Mouse (Mus musculus) CH12.LX (cell line): ENCODE data around the gene Frat1. TPM values are rescaled to one million over a fixed set of nuclear protein-coding genes. Genes with fewer than 3 reads are reported as not detected.

Experiments used
- DNase-seq: peaks from one replicate; pipeline ENCODE4 v3.0.0-alpha.2; 2013; ENCODE audit errors: extremely low read depth
- H3K27ac ChIP-seq: 2 replicates; pipeline ENCODE4 v1.5.1; 2012; ENCODE audit warnings: low read depth, mild to moderate bottlenecking, control low read depth, moderate library complexity; ENCODE audit not compliant: insufficient read depth
- H3K27me3 ChIP-seq: replicated peaks from 2 replicates; pipeline ENCODE3; 2012; ENCODE audit warnings: inconsistent platforms
- H3K36me3 ChIP-seq, 2 experiments: replicated peaks in 1 of 2; 2 replicates each; pipeline versions ENCODE3 to v1.6.1; 2012; ENCODE audit warnings: inconsistent platforms in 1 of 2, low read length in 1 of 2, mild to moderate bottlenecking in 1 of 2, mixed read lengths in 1 of 2, moderate library complexity in 1 of 2; ENCODE audit not compliant: control insufficient read depth in 1 of 2, insufficient read depth in 1 of 2
- H3K4me1 ChIP-seq, 2 experiments: 2 replicates each; pipeline ENCODE4 v1.6.1; 2012; ENCODE audit warnings: inconsistent platforms in 1 of 2, moderate library complexity in 1 of 2; ENCODE audit not compliant: insufficient read depth in 2 of 2, control insufficient read depth in 1 of 2
- H3K4me2 ChIP-seq: 2 replicates; pipeline ENCODE4 v1.6.1; 2012; ENCODE audit warnings: low read depth, mild to moderate bottlenecking, control low read depth; ENCODE audit not compliant: poor library complexity, insufficient read depth, severe bottlenecking
- H3K4me3 ChIP-seq, 3 experiments: fragments of 150-350 bp in 1 of 3; sonication (generic) in 1 of 3; replicated peaks in 1 of 3; 2 replicates each; pipeline versions ENCODE3 to v1.5.1; 2011 to 2012; ENCODE audit warnings: low read depth in 2 of 3, low read length in 2 of 3, mild to moderate bottlenecking in 2 of 3, moderate library complexity in 2 of 3, control low read depth in 1 of 3, improper control_type of control experiment in 1 of 3, inconsistent platforms in 1 of 3, mixed read lengths in 1 of 3; ENCODE audit not compliant: poor library complexity in 1 of 3
- H3K79me2 ChIP-seq: replicated peaks from 2 replicates; pipeline ENCODE4 v1.6.1; 2012; ENCODE audit warnings: mild to moderate bottlenecking, moderate library complexity; ENCODE audit not compliant: control insufficient read depth, poor library complexity, insufficient read depth, severe bottlenecking; ENCODE audit errors: extremely low read depth
- H3K9ac ChIP-seq: 2 replicates; pipeline ENCODE4 v1.6.1; 2012; ENCODE audit warnings: low read depth, mild to moderate bottlenecking, control low read depth, moderate library complexity; ENCODE audit not compliant: insufficient read depth
- H3K9me3 ChIP-seq: replicated peaks from 2 replicates; pipeline ENCODE3; 2012; ENCODE audit warnings: low read length, inconsistent platforms, mixed read lengths
- BHLHE40 ChIP-seq: IDR thresholded peaks from 2 replicates; pipeline ENCODE4 v1.6.1; 2011; ENCODE audit warnings: mild to moderate bottlenecking, low read depth, low read length, improper control_type of control experiment
- CHD1 ChIP-seq: IDR thresholded peaks from 2 replicates; pipeline ENCODE4 v1.6.1; 2012; ENCODE audit warnings: low read depth, low read length, improper control_type of control experiment, inconsistent platforms
- CTCF ChIP-seq, 2 experiments: IDR thresholded peaks in 1 of 2; conservative IDR thresholded peaks in 1 of 2; 2 replicates each; pipeline ENCODE4 v1.5.1; 2011 to 2012; ENCODE audit warnings: low read depth in 2 of 2, low read length in 2 of 2, improper control_type of control experiment in 1 of 2, inconsistent platforms in 1 of 2, mild to moderate bottlenecking in 1 of 2, moderate library complexity in 1 of 2
- E2F4 ChIP-seq: IDR thresholded peaks from 2 replicates; pipeline ENCODE4 v1.6.1; 2011; ENCODE audit warnings: low read depth, low read length, improper control_type of control experiment; ENCODE audit not compliant: insufficient replicate concordance
- EP300 ChIP-seq: IDR thresholded peaks from 2 replicates; pipeline ENCODE4 v1.6.1; 2011; ENCODE audit warnings: low read length, improper control_type of control experiment
- ETS1 ChIP-seq: conservative IDR thresholded peaks from 2 replicates; pipeline ENCODE4 v1.6.1; 2012; ENCODE audit warnings: low read depth, mild to moderate bottlenecking, inconsistent platforms, low read length, improper control_type of control experiment, moderate library complexity
- HCFC1 ChIP-seq: IDR thresholded peaks from 2 replicates; pipeline ENCODE4 v1.6.1; 2012; ENCODE audit warnings: low read depth, mild to moderate bottlenecking, inconsistent platforms, low read length, improper control_type of control experiment
- IRF4 ChIP-seq: IDR thresholded peaks from 2 replicates; pipeline ENCODE4 v1.6.1; 2014; ENCODE audit warnings: low read depth, mild to moderate bottlenecking, inconsistent platforms, low read length, improper control_type of control experiment
- JUN ChIP-seq: IDR thresholded peaks from 2 replicates; pipeline ENCODE4 v1.6.1; 2011; ENCODE audit warnings: low read depth, mild to moderate bottlenecking, low read length, improper control_type of control experiment, moderate library complexity; ENCODE audit not compliant: insufficient read depth
- KAT2A ChIP-seq: IDR thresholded peaks from 2 replicates; pipeline ENCODE4 v1.6.1; 2012; ENCODE audit warnings: low read length, improper control_type of control experiment, inconsistent platforms; ENCODE audit not compliant: insufficient replicate concordance
- MAX ChIP-seq: IDR thresholded peaks from 2 replicates; pipeline ENCODE4 v1.6.1; 2011; ENCODE audit warnings: low read length, improper control_type of control experiment
- MEF2A ChIP-seq: IDR thresholded peaks from 2 replicates; pipeline ENCODE4 v1.6.1; 2014; ENCODE audit warnings: low read depth, mild to moderate bottlenecking, inconsistent platforms, low read length, improper control_type of control experiment, borderline replicate concordance
- MXI1 ChIP-seq: IDR thresholded peaks from 2 replicates; pipeline ENCODE4 v1.6.1; 2011; ENCODE audit warnings: mild to moderate bottlenecking, low read depth, low read length, improper control_type of control experiment
- MYC ChIP-seq: IDR thresholded peaks from 2 replicates; pipeline ENCODE4 v1.6.1; 2011; ENCODE audit warnings: low read depth, mild to moderate bottlenecking, improper control_type of control experiment, low read length
- NELFE ChIP-seq: IDR thresholded peaks from 2 replicates; pipeline ENCODE4 v1.6.1; 2011; ENCODE audit warnings: low read depth, low read length, improper control_type of control experiment
- NRF1 ChIP-seq: IDR thresholded peaks from 2 replicates; pipeline ENCODE4 v1.6.1; 2014; ENCODE audit warnings: low read depth, mild to moderate bottlenecking, inconsistent platforms, low read length, improper control_type of control experiment, moderate library complexity
- PAX5 ChIP-seq: IDR thresholded peaks from 2 replicates; pipeline ENCODE4 v1.6.1; 2012; ENCODE audit warnings: low read length, inconsistent platforms, mixed read lengths
- POLR2A ChIP-seq: IDR thresholded peaks from 2 replicates; pipeline ENCODE4 v1.6.1; 2011; ENCODE audit warnings: low read depth, mild to moderate bottlenecking, improper control_type of control experiment, low read length
- POLR2AphosphoS2 ChIP-seq: IDR thresholded peaks from 2 replicates; pipeline ENCODE4 v1.6.1; 2011; ENCODE audit warnings: low read depth, low read length, improper control_type of control experiment
- SIN3A ChIP-seq: IDR thresholded peaks from 2 replicates; pipeline ENCODE4 v1.6.1; 2012; ENCODE audit warnings: low read length, improper control_type of control experiment, inconsistent platforms
- ZC3H11A ChIP-seq: IDR thresholded peaks from 2 replicates; pipeline ENCODE4 v1.6.1; 2012; ENCODE audit warnings: low read depth, mild to moderate bottlenecking, inconsistent platforms, low read length, improper control_type of control experiment
- dilution Hi-C: fragments of 300-500 bp; cut with MboI; formaldehyde crosslinking; loops from 2 replicates; pipeline ENCODE4 v1.14.3; 2020; ENCODE audit warnings: low sequenced_read_pairs; ENCODE audit not compliant: extremely low pct_unique_long_range_greater_than_20kb, extremely low pct_ligation_motif_present
- in situ Hi-C: fragments of 300-500 bp; cut with MboI; formaldehyde crosslinking; loops from 3 replicates; pipeline ENCODE4 v1.14.3; 2019; ENCODE audit warnings: low sequenced_read_pairs, low pct_ligation_motif_present, low pct_unique_long_range_greater_than_20kb, mixed read lengths
- polyA plus RNA-seq: library from polyadenylated mRNA; unstranded; fragments of >175 nt; gene quantifications from 2 replicates; pipeline ENCODE4 v1.2.1, GENCODE M21; 2012; ENCODE audit warnings: low read depth; ENCODE audit not compliant: insufficient read length
- total RNA-seq, 2 experiments: library from RNA; depleted of rRNA; stranded (reverse); fragments of 300-350 nt in 1 of 2; fragments of >200 nt in 1 of 2; gene quantifications; 2 replicates each; pipeline ENCODE4 v1.2.3; 2012 to 2014

Frat1 gene
- total and polyA plus RNA-seq, 3 experiments: 0.64 to 2.0 (median 0.70) TPM

- no peak overlapping the region for H3K9ac ChIP-seq
- no peak; the same call in 1 of the 2 replicates for TF ChIP-seq POLR2AphosphoS2
- no peak for TF ChIP-seq PAX5
- no peak for TF ChIP-seq HCFC1
- TF ChIP-seq JUN: no peak
- no peak for TF ChIP-seq MAX
- no peak for TF ChIP-seq E2F4
- TF ChIP-seq SIN3A: no peak
- TF ChIP-seq ETS1: no peak
- no peak for TF ChIP-seq ZC3H11A
- no peak for TF ChIP-seq CHD1
- TF ChIP-seq CTCF (conservative IDR thresholded peaks at IDR 0.05 in 1 of 2, IDR thresholded peaks at IDR 0.05 in 1 of 2; ENCODE audit: low read depth in 2 of 2, low read length in 2 of 2): no peak
- TF ChIP-seq MYC: no peak
- no peak for TF ChIP-seq NELFE
- TF ChIP-seq NRF1: no peak
- TF ChIP-seq, all 38 proteins: peak for 0
- H3K36me3 ChIP-seq: peaks cover 13 to 40% of the 10 kb centered on the region in 2 experiments
- no peak overlapping the region for H3K4me2 ChIP-seq
- H3K4me3 ChIP-seq: no peak overlapping the region
- in situ Hi-C loops (no loop called here), dilution Hi-C loops (no loop called here)
- H3K79me2 ChIP-seq: no peaks in the 10 kb centered on the region
- no peaks in the 10 kb centered on the region for H3K9me3 ChIP-seq
- H3K27me3 ChIP-seq: no peaks in the 10 kb centered on the region
- no peak overlapping the region for H3K27ac ChIP-seq
- H3K4me1 ChIP-seq: no peaks in the 10 kb centered on the region
- DNase-seq: no peak
These were observed 28.1 kb downstream of the Frat1 start for GRCm38 (mm10) chr19:41857816-41858310.

GRCm38 (mm10) chr19:41866707-41867106 lies 36.9 kb downstream of the Frat1 start:
- no peak overlapping the region for H3K4me3 ChIP-seq
- no peaks in the 10 kb centered on the region for H3K4me1 ChIP-seq
- no peaks in the 10 kb centered on the region for H3K79me2 ChIP-seq
- in situ Hi-C loops: no loop called here
- H3K9me3 ChIP-seq: no peaks in the 10 kb centered on the region
- no peak overlapping the region for H3K4me2 ChIP-seq
- H3K9ac ChIP-seq: no peak overlapping the region
- dilution Hi-C loops: no loop called here
- no peak for TF ChIP-seq EP300
- no peak for TF ChIP-seq CHD1
- TF ChIP-seq BHLHE40: no peak
- no peak for TF ChIP-seq MEF2A
- no peak for TF ChIP-seq POLR2A
- TF ChIP-seq MXI1: no peak
- TF ChIP-seq KAT2A: no peak
- no peak for TF ChIP-seq IRF4
- H3K27me3 ChIP-seq: no peaks in the 10 kb centered on the region
- no peak overlapping the region for H3K27ac ChIP-seq
- no peak for DNase-seq
- peaks cover 82 to 94% of the 10 kb centered on the region in 2 experiments for H3K36me3 ChIP-seq
